Mouse (Mus musculus) adrenal gland, postnatal 25 days (tissue): ENCODE data around the gene Col11a2. TPM values are rescaled to one million over a fixed set of nuclear protein-coding genes. Genes with fewer than 3 reads are reported as not detected.

Source experiments
- DNase-seq: peaks from one replicate; pipeline ENCODE4 v3.0.0; 2021; ENCODE audit warnings: mixed read lengths
- microRNA-seq, 2 experiments: library from miRNA; unstranded; fragments of <30 nt; microRNA quantifications; one replicate each; pipeline ENCODE4 v1.2.0; 2021
- total RNA-seq: library from RNA; stranded (reverse); gene quantifications from 2 replicates; pipeline ENCODE4 v1.2.3, GENCODE M21; 2021

The Col11a2 gene
- total RNA-seq, 1 experiment from 2014 or later = 0.91 TPM

GRCm38 (mm10) chr17:34104804-34105203 lies 65.6 kb downstream of the Col11a2 start:
- DNase-seq = no peak

DNA sequence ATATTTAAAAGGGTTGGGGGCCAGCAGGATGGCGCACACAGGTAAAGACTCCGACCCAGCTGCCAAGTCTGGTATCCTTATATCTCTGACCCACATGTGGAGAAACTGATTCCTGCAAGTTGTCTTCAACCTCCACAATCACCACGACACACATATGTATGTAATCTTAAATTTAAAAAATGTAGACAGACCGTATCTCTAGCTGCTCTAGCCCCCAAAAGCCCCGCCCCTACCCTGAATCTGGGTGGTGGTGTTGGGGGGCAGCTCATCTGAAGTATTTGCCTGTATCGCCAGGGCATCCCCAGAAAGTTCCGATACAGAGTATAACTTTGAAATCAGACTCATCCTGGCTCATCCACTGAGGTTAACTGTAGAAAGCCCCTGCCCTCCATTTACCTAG lies 67.3 kb downstream of the Col11a2 start:
- no peak for DNase-seq

DNA sequence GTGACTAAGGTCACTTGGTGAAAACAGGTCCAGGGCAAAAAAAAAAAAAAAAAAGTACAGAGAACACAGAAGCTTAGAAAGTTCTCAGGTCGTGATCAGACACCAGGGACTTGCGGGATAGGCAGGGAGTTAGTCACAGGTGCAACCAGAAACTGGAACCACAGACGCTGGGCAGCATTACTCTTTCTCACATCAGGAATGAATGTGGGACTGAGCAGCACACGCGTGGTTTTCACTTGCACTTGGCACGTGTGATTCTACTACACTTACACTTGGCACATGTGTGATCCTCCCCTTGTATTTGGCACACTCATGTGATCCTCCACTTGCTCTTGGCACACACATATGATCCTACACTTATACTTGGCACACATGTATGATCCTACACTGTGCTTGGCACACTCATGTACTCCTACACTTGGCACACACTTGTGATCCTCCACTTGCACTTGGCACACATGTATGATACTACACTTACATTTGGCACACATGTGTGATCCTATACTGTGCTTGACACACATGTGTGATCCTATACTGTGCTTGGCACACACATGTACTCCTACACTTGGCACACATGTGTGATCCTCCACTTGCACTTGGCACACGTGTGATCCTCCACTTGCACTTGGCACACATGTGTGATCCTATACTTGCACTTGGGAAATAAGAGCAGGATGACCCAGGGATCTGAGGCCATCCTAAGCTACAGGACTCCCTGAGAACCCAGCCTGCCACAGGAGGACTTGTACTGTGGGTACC lies 68.1 kb downstream of the Col11a2 start:
- no peak for DNase-seq

- no peak for DNase-seq
These were observed 69.2 kb downstream of the Col11a2 start for GRCm38 (mm10) chr17:34108460-34108859.

DNA sequence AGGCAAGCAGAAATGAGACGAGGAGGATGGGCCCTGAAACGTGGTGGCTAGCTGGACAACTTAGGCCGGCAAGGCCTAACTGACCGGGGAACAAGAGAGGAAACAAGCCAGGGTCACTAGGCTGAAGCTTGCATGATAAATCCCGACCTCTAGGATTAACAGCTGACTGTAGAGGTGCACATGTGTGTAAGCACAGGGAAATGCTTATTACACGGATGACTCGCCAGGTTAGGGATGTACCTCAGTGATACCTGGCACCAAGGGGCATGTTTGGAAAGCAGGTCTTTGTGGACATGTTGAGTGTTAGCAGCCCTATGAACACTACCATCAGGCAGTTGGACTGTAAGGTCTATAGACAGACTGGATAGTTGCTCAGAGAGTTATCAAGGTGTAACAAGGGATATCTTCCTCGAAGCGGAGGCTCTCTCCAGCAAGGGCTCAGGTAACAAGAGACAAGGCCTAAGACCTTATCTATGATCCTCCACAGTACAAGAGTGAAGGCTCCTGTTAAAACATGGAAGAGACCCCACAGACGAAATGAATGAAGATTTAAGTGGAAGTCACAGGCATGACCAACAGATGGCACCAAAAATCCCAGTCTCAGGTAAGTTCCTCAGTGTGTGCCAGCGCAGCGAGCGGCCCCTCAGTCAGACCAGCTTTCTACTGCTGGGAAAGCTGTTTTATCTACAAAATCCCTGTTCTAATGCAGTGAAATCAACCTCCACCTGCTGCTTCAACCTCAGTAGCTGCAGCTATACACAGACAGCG lies 70.0 kb downstream of the Col11a2 start:
- no peak for DNase-seq

DNA sequence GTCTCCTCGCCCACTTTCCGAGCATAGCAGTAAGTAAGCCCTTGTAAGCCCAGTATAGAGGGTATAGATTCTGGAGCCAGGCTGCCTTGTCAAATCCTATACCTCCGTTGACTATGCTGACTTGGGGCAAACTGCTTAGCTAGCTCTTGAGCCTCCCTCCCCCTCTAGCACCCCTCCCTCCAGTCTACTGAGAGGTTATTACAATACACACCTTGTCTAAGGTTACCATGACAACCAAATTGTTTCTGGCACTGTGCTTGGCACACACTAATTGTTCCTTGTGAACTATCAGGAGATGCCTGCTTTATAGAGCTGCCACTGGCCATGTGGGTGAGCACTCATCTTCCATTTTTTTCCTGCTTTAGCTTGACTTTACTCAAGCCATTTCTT lies 70.6 kb downstream of the Col11a2 start:
- no peak for DNase-seq

GRCm38 (mm10) chr17:34110309-34110708 lies 71.1 kb downstream of the Col11a2 start:
- no peak for DNase-seq

GRCm38 (mm10) chr17:34114114-34114513 lies 74.9 kb downstream of the Col11a2 start:
- DNase-seq = no peak

Small RNA genes within 50 kb of the gene (microRNA-seq; reads per million reads assigned to microRNA genes)
- gene Mir219a-1 (0 reads per million in 2 experiments), gene Mir219c (0 reads per million in 2 experiments)

Other genes starting within 250 kb of the Col11a2 start
- 82.9 and 109 TPM in 2 replicates for gene Kank3, start 228.9 kb upstream of the Col11a2 start, total RNA-seq
- 1,302 and 1,448 TPM in 2 replicates for gene Rps28, start 214.9 kb upstream of the Col11a2 start, total RNA-seq
- 475 and 496 TPM in 2 replicates for gene Ndufa7, start 214.9 kb upstream of the Col11a2 start, total RNA-seq
- 27.0 and 40.5 TPM in 2 replicates for gene Cd320, start 196.3 kb upstream of the Col11a2 start, total RNA-seq
- gene Gm7029, start 165.6 kb upstream of the Col11a2 start, total RNA-seq = not detected in 2 replicates
- gene Kifc1, start 148.8 kb upstream of the Col11a2 start, total RNA-seq = 7.0 and 11.3 TPM in 2 replicates
- gene Platr17, start 134.3 kb upstream of the Col11a2 start, total RNA-seq = not detected in 2 replicates
- 35.2 and 36.4 TPM in 2 replicates for gene Daxx, start 130.0 kb upstream of the Col11a2 start, total RNA-seq
- gene Tapbp, start 123.5 kb upstream of the Col11a2 start, total RNA-seq = 101 and 166 TPM in 2 replicates
- gene Zbtb22, start 123.5 kb upstream of the Col11a2 start, total RNA-seq = 27.4 and 38.8 TPM in 2 replicates
- 68.9 and 72.7 TPM in 2 replicates for gene Rgl2, start 109.9 kb upstream of the Col11a2 start, total RNA-seq
- gene Pfdn6, start 99.1 kb upstream of the Col11a2 start, total RNA-seq = 101 and 102 TPM in 2 replicates
- 38.7 and 40.4 TPM in 2 replicates for gene Wdr46, start 98.8 kb upstream of the Col11a2 start, total RNA-seq
- 8.5 and 8.9 TPM in 2 replicates for gene B3galt4, start 87.9 kb upstream of the Col11a2 start, total RNA-seq
- gene Vps52, start 83.6 kb upstream of the Col11a2 start, total RNA-seq = 57.4 and 70.0 TPM in 2 replicates
- 630 and 736 TPM in 2 replicates for gene Rps18, start 83.4 kb upstream of the Col11a2 start, total RNA-seq
- gene H2-K1, start 39.1 kb upstream of the Col11a2 start, total RNA-seq = 321 and 327 TPM in 2 replicates
- gene Ring1, start 14.8 kb upstream of the Col11a2 start, total RNA-seq = 50.8 and 66.2 TPM in 2 replicates
- 239 TPM in 2 replicates for gene H2-Ke6, start 11.4 kb upstream of the Col11a2 start, total RNA-seq
- gene Slc39a7, start 7.8 kb upstream of the Col11a2 start, total RNA-seq = 149 and 162 TPM in 2 replicates
- gene Rxrb, start 7.6 kb upstream of the Col11a2 start, total RNA-seq = 66.8 and 71.0 TPM in 2 replicates
- 0.27 TPM in 1 of 2 replicates, not detected in the other for gene H2-Oa, start 52.9 kb downstream of the Col11a2 start, total RNA-seq
- 9.0 and 11.5 TPM in 2 replicates for gene H2-DMa, start 80.1 kb downstream of the Col11a2 start, total RNA-seq
- gene Brd2, start 83.2 kb downstream of the Col11a2 start, total RNA-seq = 209 and 233 TPM in 2 replicates
- gene H2-DMb2, start 103.9 kb downstream of the Col11a2 start, total RNA-seq = 1.7 TPM in 1 of 2 replicates, not detected in the other
- 2.4 and 3.0 TPM in 2 replicates for gene H2-DMb1, start 113.6 kb downstream of the Col11a2 start, total RNA-seq
- gene Tap1, start 148.1 kb downstream of the Col11a2 start, total RNA-seq = 14.4 and 20.9 TPM in 2 replicates
- gene Psmb9, start 148.3 kb downstream of the Col11a2 start, total RNA-seq = 7.0 and 14.5 TPM in 2 replicates
- 11.7 and 23.5 TPM in 2 replicates for gene Psmb8, start 158.3 kb downstream of the Col11a2 start, total RNA-seq
- 43.1 and 56.6 TPM in 2 replicates for gene Tap2, start 164.1 kb downstream of the Col11a2 start, total RNA-seq
- 0.43 TPM in 1 of 2 replicates, not detected in the other for gene H2-Ob, start 199.5 kb downstream of the Col11a2 start, total RNA-seq
- gene H2-Ab1, start 218.3 kb downstream of the Col11a2 start, total RNA-seq = 15.5 and 17.0 TPM in 2 replicates
- gene H2-Aa, start 248.4 kb downstream of the Col11a2 start, total RNA-seq = 14.2 and 19.2 TPM in 2 replicates